Mouse (Mus musculus) hindbrain, embryonic 12.5 days (tissue): ENCODE measurements around the gene 4930402H24Rik. TPM values are rescaled to one million over a fixed set of nuclear protein-coding genes. Genes with fewer than 3 reads are reported as not detected.

Experiments
- ATAC-seq: fragments of 200-750 bp; cut with Nextera tagmentation; 2 replicates; pipeline ENCODE4 v1.8.0; 2017; ENCODE audit warnings: moderate TSS enrichment; ENCODE audit not compliant: low FRiP score
- H3K27ac ChIP-seq: fragments of 300-500 bp; sonication (generic); 2 replicates; pipeline ENCODE4 v1.5.1; 2016; ENCODE audit warnings: mild to moderate bottlenecking
- H3K27me3 ChIP-seq: fragments of 300-500 bp; sonication (generic); 2 replicates; pipeline ENCODE4 v1.6.1; 2016; ENCODE audit warnings: mild to moderate bottlenecking
- H3K36me3 ChIP-seq: fragments of 300-500 bp; sonication (generic); 2 replicates; pipeline ENCODE4 v1.6.1; 2016; ENCODE audit warnings: mild to moderate bottlenecking
- H3K4me1 ChIP-seq: fragments of 300-500 bp; sonication (generic); 2 replicates; pipeline ENCODE4 v1.6.1; 2016
- H3K4me2 ChIP-seq: fragments of 300-500 bp; sonication (generic); replicated peaks from 2 replicates; pipeline ENCODE4 v1.6.1; 2016; ENCODE audit warnings: mild to moderate bottlenecking
- H3K4me3 ChIP-seq: fragments of 300-500 bp; sonication (generic); 2 replicates; pipeline ENCODE4 v1.5.1; 2016; ENCODE audit warnings: mild to moderate bottlenecking
- H3K9ac ChIP-seq: fragments of 300-500 bp; sonication (generic); 2 replicates; pipeline ENCODE4 v1.6.1; 2016; ENCODE audit warnings: mild to moderate bottlenecking, moderate library complexity
- H3K9me3 ChIP-seq: fragments of 300-500 bp; sonication (generic); replicated peaks from 2 replicates; pipeline ENCODE4 v1.6.1; 2016; ENCODE audit warnings: mild to moderate bottlenecking
- WGBS: fragments of 180-500 bp; shearing (Covaris S2); methylation state at CpG from one replicate; pipeline ENCODE4 v1.1.7; 2016; 5-methylcytosine and 5-hydroxymethylcytosine counted together
- polyA plus RNA-seq: library from polyadenylated mRNA; unstranded; fragments of >200 nt; fragmentation: Nextera tagmentation; extraction: Ambion mirVana; gene quantifications from 2 replicates; pipeline ENCODE4 v1.2.1, GENCODE M21; 2016

Gene 4930402H24Rik
- polyA plus RNA-seq, 1 experiment from 2014 or later: 98.2 TPM

GRCm38 (mm10) chr2:130677211-130677610, 229.0 kb downstream of the 4930402H24Rik start:
- 90% methylated on average over 10 of the region's 10 CpGs for WGBS
- peaks cover 96% of the 10 kb centered on the region for H3K36me3 ChIP-seq

GRCm38 (mm10) chr2:130667559-130667958, 238.6 kb downstream of the 4930402H24Rik start, which contains the start of gene Itpa:
Gene Itpa, plus strand, starts transcription at chr2:130667610.
- ATAC-seq: peak; percentile 70
- 1% methylated on average over 31 of the region's 31 CpGs for WGBS

More at GRCm38 (mm10) chr2:130677211-130677610, 229.0 kb downstream of the 4930402H24Rik start:
- no peak overlapping the region for H3K27ac ChIP-seq
- ATAC-seq: no peak
- H3K9ac ChIP-seq: no peak overlapping the region
- H3K4me2 ChIP-seq: no peak overlapping the region
- H3K4me1 ChIP-seq: no peaks in the 10 kb centered on the region
- H3K9me3 ChIP-seq: no peaks in the 10 kb centered on the region
- no peaks in the 10 kb centered on the region for H3K27me3 ChIP-seq
- no peak overlapping the region for H3K4me3 ChIP-seq

GRCm38 (mm10) chr2:130664102-130664701, 242.0 kb downstream of the 4930402H24Rik start, which contains the start of gene Ddrgk1:
Gene Ddrgk1, minus strand, starts transcription at chr2:130664659.
- Histone ChIP-seq H3K27ac (peak within 1 kb of the TSS; percentile 98), H3K9me3 (no peaks in the 10 kb centered on the region), H3K4me1 (peaks cover 24% of the 10 kb centered on the region), H3K27me3 (no peaks in the 10 kb centered on the region), H3K4me2 (peak within 1 kb of the TSS; percentile 70), H3K9ac (peak within 1 kb of the TSS; percentile 79), H3K36me3 (peaks cover 20% of the 10 kb centered on the region; the same call in 1 of the 2 replicates), H3K4me3 (peak within 1 kb of the TSS; percentile 55)
- peak; percentile 95 for ATAC-seq
- WGBS: under 1% methylated on average over 40 of the region's 40 CpGs

More at GRCm38 (mm10) chr2:130667559-130667958, 238.6 kb downstream of the 4930402H24Rik start, which contains the start of gene Itpa:
- Histone ChIP-seq H3K27ac (peak within 1 kb of the TSS; percentile 85), H3K27me3 (no peaks in the 10 kb centered on the region), H3K4me1 (peaks cover 27% of the 10 kb centered on the region), H3K4me2 (peak within 1 kb of the TSS; percentile 92), H3K9me3 (no peaks in the 10 kb centered on the region), H3K36me3 (peaks cover 18% of the 10 kb centered on the region), H3K9ac (peak within 1 kb of the TSS; percentile 79), H3K4me3 (peak within 1 kb of the TSS; percentile 71)

- 90% methylated on average over 11 of the region's 11 CpGs for WGBS
- H3K9me3 ChIP-seq: no peaks in the 10 kb centered on the region
- no peak for ATAC-seq
- H3K27me3 ChIP-seq: no peaks in the 10 kb centered on the region
- no peak overlapping the region for H3K27ac ChIP-seq
- H3K36me3 ChIP-seq: peaks cover 28% of the 10 kb centered on the region
- H3K4me1 ChIP-seq: peaks cover 22% of the 10 kb centered on the region
- H3K4me3 ChIP-seq: peak overlapping the region; percentile 55; the same call in 1 of the 2 replicates
- H3K4me2 ChIP-seq: peak overlapping the region; percentile 70
- H3K9ac ChIP-seq: peak overlapping the region; percentile 79
Observed at GRCm38 (mm10) chr2:130663342-130663741, 242.9 kb downstream of the 4930402H24Rik start.

GRCm38 (mm10) chr2:130658530-130658929, 247.7 kb downstream of the 4930402H24Rik start:
- Histone ChIP-seq H3K4me2 (no peak overlapping the region), H3K9ac (no peak overlapping the region), H3K27ac (no peak overlapping the region), H3K4me1 (peaks cover 11% of the 10 kb centered on the region), H3K9me3 (no peaks in the 10 kb centered on the region), H3K36me3 (peaks cover 74% of the 10 kb centered on the region), H3K4me3 (no peak overlapping the region), H3K27me3 (no peaks in the 10 kb centered on the region)
- WGBS: 95% methylated on average over 10 of the region's 10 CpGs
- no peak for ATAC-seq

- Histone ChIP-seq H3K4me2 (no peak overlapping the region), H3K27me3 (no peaks in the 10 kb centered on the region), H3K27ac (no peak overlapping the region), H3K9me3 (no peaks in the 10 kb centered on the region), H3K4me3 (no peak overlapping the region), H3K9ac (no peak overlapping the region), H3K4me1 (peaks cover under 1% of the 10 kb centered on the region; the same call in 1 of the 2 replicates), H3K36me3 (peaks cover 84% of the 10 kb centered on the region)
- ATAC-seq: no peak
- 86% methylated on average over 6 of the region's 6 CpGs for WGBS
Observed at GRCm38 (mm10) chr2:130657541-130657940, 248.7 kb downstream of the 4930402H24Rik start.

GRCm38 (mm10) chr2:130656536-130656935, 249.7 kb downstream of the 4930402H24Rik start:
- H3K36me3 ChIP-seq: peaks cover 81% of the 10 kb centered on the region
- H3K4me2 ChIP-seq: no peak overlapping the region
- no peak overlapping the region for H3K27ac ChIP-seq
- no peaks in the 10 kb centered on the region for H3K27me3 ChIP-seq
- no peak overlapping the region for H3K4me3 ChIP-seq
- 95% methylated on average over 9 of the region's 9 CpGs for WGBS
- H3K9ac ChIP-seq: no peak overlapping the region
- no peaks in the 10 kb centered on the region for H3K4me1 ChIP-seq
- no peak for ATAC-seq
- H3K9me3 ChIP-seq: no peaks in the 10 kb centered on the region

Other genes starting within 250 kb of the 4930402H24Rik start
- 58.0 and 63.5 TPM in 2 replicates for gene Ddrgk1, start 241.7 kb downstream of the 4930402H24Rik start, polyA plus RNA-seq
- 130 and 133 TPM in 2 replicates for gene Itpa, start 238.8 kb downstream of the 4930402H24Rik start, polyA plus RNA-seq
- gene Slc4a11, start 208.9 kb downstream of the 4930402H24Rik start, polyA plus RNA-seq: 0.52 and 0.63 TPM in 2 replicates
- 14.1 and 16.4 TPM in 2 replicates for gene Atrn, start 89 bp upstream of the 4930402H24Rik start, polyA plus RNA-seq
- 10.8 and 14.9 TPM in 2 replicates for gene Gfra4, start 136.7 kb upstream of the 4930402H24Rik start, polyA plus RNA-seq
- gene Adam33, start 157.4 kb upstream of the 4930402H24Rik start, polyA plus RNA-seq: 2.3 and 4.3 TPM in 2 replicates
- 0.08 and 0.20 TPM in 2 replicates for gene Siglec1, start 180.4 kb upstream of the 4930402H24Rik start, polyA plus RNA-seq
- 8.6 and 8.9 TPM in 2 replicates for gene Hspa12b, start 220.9 kb upstream of the 4930402H24Rik start, polyA plus RNA-seq
- not detected in 2 replicates for gene Gm11037, start 227.1 kb upstream of the 4930402H24Rik start, polyA plus RNA-seq